Comparison of ENCODE assay signal across 12 mouse cellular contexts in the genomic region with DNA sequence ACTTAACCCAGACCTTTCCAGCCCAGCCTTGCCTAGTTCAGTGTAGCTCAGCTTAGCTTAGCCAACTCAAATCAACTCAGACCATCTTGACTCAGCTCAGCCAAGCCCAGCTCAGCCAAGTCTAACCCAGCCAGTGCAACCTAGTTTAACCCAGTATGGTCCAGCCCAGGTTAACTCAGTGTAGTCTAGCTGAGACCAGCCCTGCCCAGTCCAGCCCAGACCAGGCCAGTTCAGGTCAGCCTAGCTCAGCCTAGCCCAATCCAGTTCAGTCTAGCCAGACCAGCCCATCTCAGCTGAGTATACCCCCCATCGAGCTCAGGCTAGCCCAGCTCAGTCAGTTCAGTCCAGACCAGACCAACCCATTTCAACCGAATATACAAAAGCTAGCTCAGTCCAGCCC.
DNase-seq lines count a peak whose midpoint lies in the region; ATAC-seq lines count a peak whose summit lies in the region.
"Had no signal": no experiment of that assay in that cellular context is flagged by ENCODE, and none has a peak within 500 bp of the region (broad histone marks: within the 10 kb centered on the region; RNA-seq: fewer than 3 reads in every experiment).

No protein-coding gene starts in this region.

- H3K9me3 ChIP-seq in embryonic facial prominence, embryonic 11.5 days (replicated peaks; ENCODE audit: control insufficient read depth, low read length): no peaks in the 10 kb centered on the region
- no peaks in the 10 kb centered on the region for H3K9me3 ChIP-seq in embryonic facial prominence, embryonic 10.5 days
- no peaks in the 10 kb centered on the region for H3K9me3 ChIP-seq in limb, embryonic 11.5 days (ENCODE audit: control insufficient read depth, low read length)
- H3K9me3 ChIP-seq in limb, embryonic 10.5 days (replicated peaks): no peaks in the 10 kb centered on the region
- H3K9me3 ChIP-seq in hindbrain, embryonic 14.5 days (ENCODE audit: control insufficient read depth, low read length): no peaks in the 10 kb centered on the region
- H3K9me3 ChIP-seq in midbrain, embryonic 13.5 days: no peaks in the 10 kb centered on the region

- H3K27me3 ChIP-seq in embryonic facial prominence, embryonic 11.5 days (ENCODE audit: control insufficient read depth, insufficient read depth, low read length): no peaks in the 10 kb centered on the region
- no peaks in the 10 kb centered on the region for H3K27me3 ChIP-seq in embryonic facial prominence, embryonic 10.5 days (replicated peaks; ENCODE audit: low read depth, poor library complexity, severe bottlenecking)
- H3K27me3 ChIP-seq in limb, embryonic 11.5 days (ENCODE audit: control insufficient read depth, insufficient read depth, low read length): no peaks in the 10 kb centered on the region
- H3K27me3 ChIP-seq in limb, embryonic 10.5 days (ENCODE audit: low read depth, poor library complexity, severe bottlenecking): no peaks in the 10 kb centered on the region
- H3K27me3 ChIP-seq in hindbrain, embryonic 14.5 days (ENCODE audit: control insufficient read depth, insufficient read depth, low read length): no peaks in the 10 kb centered on the region
- no peaks in the 10 kb centered on the region for H3K27me3 ChIP-seq in midbrain, embryonic 13.5 days

- H3K36me3 ChIP-seq in embryonic facial prominence, embryonic 11.5 days (replicated peaks; ENCODE audit: control insufficient read depth, insufficient read depth, low read depth, low read length): no peaks in the 10 kb centered on the region
- no peaks in the 10 kb centered on the region for H3K36me3 ChIP-seq in embryonic facial prominence, embryonic 10.5 days (replicated peaks)
- H3K36me3 ChIP-seq in limb, embryonic 11.5 days (ENCODE audit: control insufficient read depth, insufficient read depth, low read length): no peaks in the 10 kb centered on the region
- H3K36me3 ChIP-seq in limb, embryonic 10.5 days: no peaks in the 10 kb centered on the region
- no peaks in the 10 kb centered on the region for H3K36me3 ChIP-seq in hindbrain, embryonic 14.5 days (replicated peaks; ENCODE audit: control insufficient read depth, insufficient read depth)
- H3K36me3 ChIP-seq in midbrain, embryonic 13.5 days: no peaks in the 10 kb centered on the region

- H3K27ac ChIP-seq in embryonic facial prominence, embryonic 11.5 days (replicated peaks; ENCODE audit: low read depth, low read length): no peak overlapping the region
- H3K27ac ChIP-seq in embryonic facial prominence, embryonic 10.5 days (replicated peaks): no peak overlapping the region
- H3K27ac ChIP-seq in limb, embryonic 11.5 days (replicated peaks; ENCODE audit: low read depth, low read length): no peak overlapping the region
- no peak overlapping the region for H3K27ac ChIP-seq in limb, embryonic 10.5 days
- no peak overlapping the region for H3K27ac ChIP-seq in hindbrain, embryonic 14.5 days
- no peak overlapping the region for H3K27ac ChIP-seq in midbrain, embryonic 13.5 days
- H3K27ac ChIP-seq: macrophage had no signal

- no peaks in the 10 kb centered on the region for H3K4me1 ChIP-seq in embryonic facial prominence, embryonic 11.5 days (ENCODE audit: control insufficient read depth, insufficient read depth, low read length)
- H3K4me1 ChIP-seq in embryonic facial prominence, embryonic 10.5 days: no peaks in the 10 kb centered on the region
- no peaks in the 10 kb centered on the region for H3K4me1 ChIP-seq in limb, embryonic 11.5 days (ENCODE audit: control insufficient read depth, insufficient read depth, low read length)
- no peaks in the 10 kb centered on the region for H3K4me1 ChIP-seq in limb, embryonic 10.5 days
- no peaks in the 10 kb centered on the region for H3K4me1 ChIP-seq in hindbrain, embryonic 14.5 days (replicated peaks; ENCODE audit: control insufficient read depth, insufficient read depth, low read length)
- H3K4me1 ChIP-seq in midbrain, embryonic 13.5 days (replicated peaks): no peaks in the 10 kb centered on the region

- no peak overlapping the region for H3K4me3 ChIP-seq in embryonic facial prominence, embryonic 11.5 days (ENCODE audit: low read depth, low read length)
- H3K4me3 ChIP-seq in embryonic facial prominence, embryonic 10.5 days: no peak overlapping the region
- no peak overlapping the region for H3K4me3 ChIP-seq in limb, embryonic 11.5 days (ENCODE audit: low read depth, low read length)
- H3K4me3 ChIP-seq in limb, embryonic 10.5 days: no peak overlapping the region
- H3K4me3 ChIP-seq in hindbrain, embryonic 14.5 days (replicated peaks; ENCODE audit: low read length): no peak overlapping the region
- H3K4me3 ChIP-seq in midbrain, embryonic 13.5 days (replicated peaks): no peak overlapping the region

- H3K4me2 ChIP-seq in embryonic facial prominence, embryonic 11.5 days (ENCODE audit: low read depth, low read length): no peak overlapping the region
- H3K4me2 ChIP-seq in limb, embryonic 11.5 days (ENCODE audit: low read depth, severe bottlenecking): no peak overlapping the region
- no peak overlapping the region for H3K4me2 ChIP-seq in hindbrain, embryonic 14.5 days (replicated peaks)
- H3K4me2 ChIP-seq in midbrain, embryonic 13.5 days (replicated peaks): no peak overlapping the region

- 85% methylated on average over 2 of the region's 2 CpGs for WGBS in embryonic facial prominence, embryonic 11.5 days
- 67% methylated on average over 2 of the region's 2 CpGs for WGBS in embryonic facial prominence, embryonic 10.5 days
- WGBS in limb, embryonic 11.5 days: 87% methylated on average over 2 of the region's 2 CpGs
- WGBS in limb, embryonic 10.5 days: 84% methylated on average over 2 of the region's 2 CpGs
- WGBS in hindbrain, embryonic 14.5 days: 90% methylated on average over 2 of the region's 2 CpGs
- 73% methylated on average over 2 of the region's 2 CpGs for WGBS in midbrain, embryonic 13.5 days

- H3K9ac ChIP-seq in embryonic facial prominence, embryonic 11.5 days (replicated peaks; ENCODE audit: low read length): no peak overlapping the region
- H3K9ac ChIP-seq in limb, embryonic 11.5 days (ENCODE audit: low read length): no peak overlapping the region
- no peak overlapping the region for H3K9ac ChIP-seq in hindbrain, embryonic 14.5 days
- no peak overlapping the region for H3K9ac ChIP-seq in midbrain, embryonic 13.5 days (replicated peaks)

- DNase-seq in embryonic facial prominence, embryonic 11.5 days (ENCODE audit: low spot score): no peak
- DNase-seq in embryonic facial prominence, embryonic 10.5 days (ENCODE audit: low spot score): no peak
- no peak for DNase-seq in limb, embryonic 11.5 days (ENCODE audit: low spot score)
- DNase-seq in limb, embryonic 10.5 days (ENCODE audit: low spot score): no peak
- DNase-seq in hindbrain, embryonic 14.5 days (ENCODE audit: low spot score): no peak
- DNase-seq in thymus, postnatal 10 days (ENCODE audit: low spot score in 2 of 2): no peak
- DNase-seq in testis, postnatal 10 days (ENCODE audit: low spot score): no peak
- DNase-seq: kidney, adult 18-20 months; thymus, adult 18-20 months had no signal

- peak; percentile 10; the same call in 1 of the 2 replicates for ATAC-seq in embryonic facial prominence, embryonic 11.5 days (replicated peaks; ENCODE audit: insufficient number of reproducible peaks, low FRiP score, low TSS enrichment, low read depth)
- peak; percentile 36; the same call in 1 of the 2 replicates for ATAC-seq in limb, embryonic 11.5 days (ENCODE audit: insufficient number of reproducible peaks, low FRiP score, low TSS enrichment, low read depth)
- peak; percentile 43; the same call in 1 of the 2 replicates for ATAC-seq in hindbrain, embryonic 14.5 days (ENCODE audit: low FRiP score)
- ATAC-seq in midbrain, embryonic 13.5 days: peak; percentile 53
- ATAC-seq: forebrain, embryonic 16.5 days had no signal
